Mouse (Mus musculus) forebrain, postnatal 0 days (tissue): Measurements from ENCODE around the gene Slc6a18. TPM values are rescaled to one million over a fixed set of nuclear protein-coding genes. Genes with fewer than 3 reads are reported as not detected.
A peak's percentile ranks its signal among the peaks of the same experiment; 100 is the strongest.

Source experiments
- ATAC-seq: fragments of 200-750 bp; cut with Nextera tagmentation; 2 replicates; pipeline ENCODE4 v1.8.0; 2017; ENCODE audit warnings: mild to moderate bottlenecking, moderate library complexity
- DNase-seq: peaks from one replicate; pipeline ENCODE4 v3.0.0-alpha.2; 2015
- H3K27ac ChIP-seq: fragments of 300-500 bp; sonication (generic); 2 replicates; pipeline ENCODE4 v1.5.1; 2014; ENCODE audit warnings: low read depth, mild to moderate bottlenecking, antibody characterized with exemption, low read length, moderate library complexity, mixed read lengths
- H3K27me3 ChIP-seq: fragments of 300-500 bp; sonication (generic); 2 replicates; pipeline ENCODE4 v1.6.1; 2014; ENCODE audit warnings: mild to moderate bottlenecking, low read length, mixed read lengths; ENCODE audit not compliant: insufficient read depth
- H3K36me3 ChIP-seq: fragments of 300-500 bp; sonication (generic); 2 replicates; pipeline ENCODE4 v1.6.1; 2014; ENCODE audit warnings: mild to moderate bottlenecking, moderate library complexity; ENCODE audit not compliant: insufficient read depth
- H3K4me1 ChIP-seq: fragments of 300-500 bp; sonication (generic); 2 replicates; pipeline ENCODE4 v1.6.1; 2014; ENCODE audit warnings: antibody characterized with exemption; ENCODE audit not compliant: insufficient read depth
- H3K4me2 ChIP-seq: fragments of 300-500 bp; sonication (generic); 2 replicates; pipeline ENCODE4 v1.6.1; 2014; ENCODE audit warnings: low read depth, mild to moderate bottlenecking, moderate library complexity
- H3K4me3 ChIP-seq: fragments of 300-500 bp; sonication (generic); 2 replicates; pipeline ENCODE4 v1.5.1; 2014; ENCODE audit warnings: low read depth, low read length, mixed read lengths
- H3K9ac ChIP-seq: fragments of 300-500 bp; sonication (generic); 2 replicates; pipeline ENCODE4 v1.6.1; 2014; ENCODE audit warnings: mild to moderate bottlenecking
- H3K9me3 ChIP-seq: fragments of 300-500 bp; sonication (generic); 2 replicates; pipeline ENCODE4 v1.6.1; 2016; ENCODE audit warnings: low read length
- CTCF ChIP-seq: sonication (generic); IDR thresholded peaks from 2 replicates; pipeline ENCODE4 v1.5.1; 2016; ENCODE audit warnings: antibody characterized with exemption, control low read depth, low read depth
- WGBS: fragments of 180-500 bp; shearing (Covaris S2); extraction: QIAGEN DNeasy Blood & Tissue Kit; methylation state at CpG from one replicate; pipeline ENCODE4 v1.1.7; 2014; 5-methylcytosine and 5-hydroxymethylcytosine counted together
- polyA plus RNA-seq: library from polyadenylated mRNA; unstranded; fragments of >200 nt; fragmentation: Nextera tagmentation; extraction: Ambion mirVana; gene quantifications from 2 replicates; pipeline ENCODE4 v1.2.1, GENCODE M21; 2015
- total RNA-seq: library from RNA; depleted of rRNA; stranded (reverse); fragments of >200 nt; gene quantifications from 2 replicates; pipeline ENCODE4 v1.2.3, GENCODE M21; 2014

The Slc6a18 gene
- total and polyA plus RNA-seq, 2 experiments from 2014 or later = not detected

DNA sequence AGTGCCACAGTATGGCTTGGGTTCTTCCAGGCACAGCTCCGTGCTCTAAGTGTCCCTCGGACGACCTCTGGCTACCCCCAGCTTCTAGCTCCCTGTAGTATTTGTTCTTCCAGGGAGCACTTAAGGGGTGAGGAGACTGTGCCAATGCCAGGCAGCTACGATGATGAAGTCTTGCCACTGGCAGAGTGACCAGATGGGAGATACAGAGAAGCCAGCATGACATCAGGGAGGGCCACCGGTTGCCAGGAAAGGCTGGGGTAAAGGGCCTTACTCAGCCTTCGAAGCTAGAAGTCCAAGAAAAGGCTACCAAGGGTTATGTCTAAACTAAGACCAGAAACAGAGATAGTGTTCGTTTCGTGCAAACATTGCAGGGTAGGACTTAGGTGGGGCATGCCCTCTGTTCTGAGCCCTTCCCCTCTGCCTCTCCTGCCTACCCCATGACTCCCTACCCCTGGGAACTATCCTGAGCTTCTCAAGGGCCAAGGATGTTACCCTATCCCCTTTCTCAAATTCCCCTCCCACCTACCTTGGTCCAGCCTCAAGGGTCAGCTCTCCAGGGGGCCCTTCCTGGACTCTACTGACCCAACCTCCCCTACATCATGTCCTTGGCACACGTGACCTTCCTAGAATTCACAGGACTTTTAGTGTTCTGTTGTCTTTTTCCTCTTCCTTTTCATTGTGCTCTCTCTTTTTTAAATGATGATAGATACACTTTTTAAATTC lies 23.5 kb upstream of the Slc6a18 start:
- WGBS = 83% methylated on average over 9 of the region's 9 CpGs
- Histone ChIP-seq H3K9me3 (no peaks in the 10 kb centered on the region), H3K9ac (no peak overlapping the region), H3K27me3 (no peaks in the 10 kb centered on the region), H3K4me1 (no peaks in the 10 kb centered on the region), H3K4me2 (no peak overlapping the region), H3K27ac (no peak overlapping the region), H3K4me3 (no peak overlapping the region), H3K36me3 (no peaks in the 10 kb centered on the region)
- no peak for TF ChIP-seq CTCF
- no peak for ATAC-seq
- DNase-seq = no peak

DNA sequence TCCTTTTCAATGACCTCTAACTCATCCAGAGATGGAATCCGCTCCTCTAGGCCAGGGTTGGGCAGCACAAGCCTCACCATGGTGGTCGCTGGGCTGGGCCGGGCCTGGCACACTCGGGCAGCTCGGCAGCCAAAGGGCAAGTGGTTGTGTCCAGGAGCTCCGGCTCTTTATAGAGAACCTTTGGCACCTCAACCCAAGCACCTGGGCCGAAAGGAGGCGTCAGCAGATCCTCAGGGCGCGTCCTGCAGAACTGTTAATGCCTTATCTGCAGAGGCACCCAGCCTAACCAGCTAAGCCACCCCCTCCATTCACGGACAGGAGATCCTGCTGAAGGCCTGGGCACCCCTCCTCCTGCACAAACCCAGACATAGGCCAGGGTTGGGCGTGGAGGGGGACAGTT lies 22.7 kb upstream of the Slc6a18 start:
- Histone ChIP-seq H3K4me1 (no peaks in the 10 kb centered on the region), H3K9me3 (no peaks in the 10 kb centered on the region), H3K4me2 (no peak overlapping the region), H3K27ac (no peak overlapping the region), H3K36me3 (no peaks in the 10 kb centered on the region), H3K27me3 (no peaks in the 10 kb centered on the region), H3K9ac (no peak overlapping the region), H3K4me3 (no peak overlapping the region)
- TF ChIP-seq CTCF = no peak
- 90% methylated on average over 12 of the region's 12 CpGs for WGBS
- DNase-seq = no peak
- no peak for ATAC-seq

DNA sequence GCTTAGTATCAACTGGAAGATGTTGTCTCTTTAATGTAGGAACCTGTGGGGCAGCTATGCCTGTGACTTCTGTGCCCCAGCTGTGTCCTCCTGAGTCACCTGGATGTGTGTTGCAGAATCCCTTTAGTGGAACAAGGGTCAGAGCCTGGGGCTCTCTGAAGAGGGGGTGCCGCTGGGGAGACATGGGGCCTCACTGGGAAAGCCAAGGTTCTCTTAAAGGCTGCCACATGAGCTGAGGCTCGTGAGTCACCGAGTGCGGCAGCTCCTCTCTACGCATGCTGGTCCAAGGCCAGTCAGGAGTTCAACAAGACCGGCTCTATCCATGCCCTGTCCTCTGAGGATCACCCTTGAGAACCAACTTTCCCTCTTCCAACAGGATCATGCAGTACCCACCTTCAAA lies 21.9 kb upstream of the Slc6a18 start:
- no peak overlapping the region for H3K4me3 ChIP-seq
- H3K27ac ChIP-seq = no peak overlapping the region
- H3K9ac ChIP-seq = no peak overlapping the region
- H3K4me1 ChIP-seq = no peaks in the 10 kb centered on the region
- 91% methylated on average over 6 of the region's 6 CpGs for WGBS
- DNase-seq (no peak), ATAC-seq (no peak)
- H3K9me3 ChIP-seq = no peaks in the 10 kb centered on the region
- H3K4me2 ChIP-seq = no peak overlapping the region
- TF ChIP-seq CTCF = no peak
- no peaks in the 10 kb centered on the region for H3K27me3 ChIP-seq
- H3K36me3 ChIP-seq = no peaks in the 10 kb centered on the region

DNA sequence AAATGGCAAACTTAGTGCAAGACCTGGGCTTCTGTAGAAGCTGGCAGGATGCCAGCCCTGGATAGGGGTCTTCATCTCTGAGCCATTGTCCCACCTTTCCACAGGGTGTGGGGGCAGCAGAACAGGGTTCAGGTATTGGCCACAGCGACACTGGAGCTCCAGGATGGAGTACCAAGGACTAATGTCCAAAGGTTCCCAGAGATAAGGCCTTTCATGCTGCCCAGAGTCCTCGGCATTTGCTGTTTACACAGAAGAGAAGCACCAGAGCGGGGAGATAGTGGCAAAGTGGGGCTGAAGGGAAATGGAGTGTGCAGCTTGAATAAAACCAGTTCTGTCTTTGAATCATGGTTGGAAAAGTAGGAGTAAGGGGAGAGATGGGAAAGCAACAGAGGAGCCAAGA lies 18.7 kb upstream of the Slc6a18 start:
- Histone ChIP-seq H3K36me3 (no peaks in the 10 kb centered on the region), H3K9me3 (no peaks in the 10 kb centered on the region), H3K4me2 (no peak overlapping the region), H3K27me3 (no peaks in the 10 kb centered on the region), H3K4me3 (no peak overlapping the region), H3K4me1 (no peaks in the 10 kb centered on the region), H3K9ac (no peak overlapping the region), H3K27ac (no peak overlapping the region)
- 92% methylated on average over 3 of the region's 3 CpGs for WGBS
- TF ChIP-seq CTCF = no peak
- no peak for DNase-seq
- ATAC-seq = no peak

DNA sequence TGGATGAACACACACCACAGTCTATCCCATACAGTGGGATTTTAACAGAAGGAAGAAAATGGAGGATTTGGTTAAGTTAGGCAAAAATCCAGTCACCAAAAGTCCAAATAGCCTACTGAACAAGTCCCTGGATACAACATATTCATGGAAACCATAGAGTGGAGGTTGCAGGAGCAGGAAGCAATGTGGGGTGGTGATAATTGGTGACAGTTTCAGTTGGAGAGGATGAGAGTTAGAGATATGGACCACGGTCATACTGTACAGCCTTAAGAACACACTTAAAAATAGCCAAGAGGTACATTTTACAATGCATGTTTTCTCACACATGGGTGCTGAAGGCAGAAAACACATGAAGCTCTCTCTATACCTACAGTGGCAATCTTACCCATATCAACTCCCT lies 17.1 kb upstream of the Slc6a18 start:
- no peaks in the 10 kb centered on the region for H3K36me3 ChIP-seq
- no peak overlapping the region for H3K4me2 ChIP-seq
- no peak for TF ChIP-seq CTCF
- no peak overlapping the region for H3K4me3 ChIP-seq
- 81% methylated on average over 1 of the region's 1 CpGs for WGBS
- no peaks in the 10 kb centered on the region for H3K4me1 ChIP-seq
- no peaks in the 10 kb centered on the region for H3K9me3 ChIP-seq
- no peak overlapping the region for H3K27ac ChIP-seq
- no peaks in the 10 kb centered on the region for H3K27me3 ChIP-seq
- no peak overlapping the region for H3K9ac ChIP-seq
- DNase-seq = no peak
- no peak for ATAC-seq

DNA sequence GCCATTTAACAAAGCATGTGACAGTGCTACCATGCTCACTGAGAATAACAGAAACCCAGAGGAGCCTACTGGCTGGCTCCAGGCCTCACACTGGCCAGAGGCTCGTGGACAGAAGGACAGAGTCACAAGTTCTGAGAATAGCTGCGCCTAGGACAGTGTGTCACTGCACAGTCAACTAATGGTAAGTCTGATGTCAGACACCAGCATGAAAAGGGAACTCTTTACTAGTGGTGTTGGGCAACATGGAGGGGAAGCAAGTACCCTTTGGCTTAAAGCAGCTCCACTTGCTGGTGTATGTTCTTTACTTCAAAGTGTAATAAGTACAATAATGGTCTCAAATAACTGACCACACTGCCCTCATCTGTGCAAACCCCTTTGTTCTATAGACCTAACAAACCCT lies 15.5 kb upstream of the Slc6a18 start:
- 67% methylated on average over 2 of the region's 2 CpGs for WGBS
- Histone ChIP-seq H3K4me1 (no peaks in the 10 kb centered on the region), H3K4me3 (no peak overlapping the region), H3K9ac (no peak overlapping the region), H3K36me3 (no peaks in the 10 kb centered on the region), H3K4me2 (no peak overlapping the region), H3K9me3 (no peaks in the 10 kb centered on the region), H3K27me3 (no peaks in the 10 kb centered on the region), H3K27ac (no peak overlapping the region)
- no peak for DNase-seq
- TF ChIP-seq CTCF = no peak
- no peak for ATAC-seq

DNA sequence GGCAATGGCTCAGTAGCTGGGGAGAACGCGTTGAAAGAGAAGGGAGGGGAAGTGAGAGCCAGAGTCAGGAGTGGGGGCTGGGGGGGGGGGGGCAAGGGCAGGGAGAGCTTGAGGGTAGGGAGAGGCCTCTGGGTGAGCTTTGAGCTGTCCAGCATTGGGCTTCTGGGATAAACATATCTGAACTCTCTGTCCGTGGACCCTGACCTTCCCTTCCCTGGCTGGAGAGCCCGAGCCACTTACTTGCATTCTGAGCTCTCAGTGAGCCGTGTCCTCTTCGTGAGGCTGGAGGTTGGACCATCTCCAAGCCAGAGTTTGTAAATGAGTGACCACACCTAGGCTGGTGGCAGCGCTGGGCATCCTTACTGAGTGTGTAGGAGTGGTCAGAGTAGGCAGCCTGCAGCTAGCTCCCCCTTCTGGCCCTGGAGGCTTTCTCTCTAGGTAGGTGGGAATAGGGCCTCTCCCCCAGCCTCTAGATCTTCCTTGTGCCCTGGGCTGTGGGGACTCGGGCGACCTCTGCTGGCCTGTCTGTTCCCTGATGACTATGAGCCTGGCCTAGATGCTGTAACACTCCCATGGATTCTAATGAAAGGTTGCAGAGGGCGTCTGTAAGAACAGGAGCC lies 14.5 kb upstream of the Slc6a18 start:
- Histone ChIP-seq H3K9me3 (no peaks in the 10 kb centered on the region), H3K4me3 (no peak overlapping the region), H3K27me3 (no peaks in the 10 kb centered on the region), H3K4me1 (no peaks in the 10 kb centered on the region), H3K9ac (no peak overlapping the region), H3K36me3 (no peaks in the 10 kb centered on the region), H3K27ac (no peak overlapping the region), H3K4me2 (no peak overlapping the region)
- 29% methylated on average over 10 of the region's 10 CpGs for WGBS
- peak; percentile 88 for ATAC-seq
- peak; percentile 65 for TF ChIP-seq CTCF
- peak; percentile 27 for DNase-seq
